Mouse (Mus musculus) lung, embryonic 16.5 days (tissue): ENCODE data around the gene Hist1h2bj. TPM values are rescaled to one million over a fixed set of nuclear protein-coding genes. Genes with fewer than 3 reads are reported as not detected.

ENCODE experiments used
- ATAC-seq: fragments of 200-750 bp; cut with Nextera tagmentation; 2 replicates; pipeline ENCODE4 v1.8.0; 2017; ENCODE audit warnings: low read depth, mild to moderate bottlenecking, moderate library complexity
- H3K27ac ChIP-seq: fragments of 300-500 bp; sonication (generic); 2 replicates; pipeline ENCODE4 v1.5.1; 2014; ENCODE audit warnings: mild to moderate bottlenecking, control low read depth, low read length
- H3K27me3 ChIP-seq: fragments of 300-500 bp; sonication (generic); 2 replicates; pipeline ENCODE4 v1.6.1; 2014; ENCODE audit warnings: low read depth, low read length, mixed read lengths; ENCODE audit not compliant: control insufficient read depth, insufficient read depth
- H3K36me3 ChIP-seq: fragments of 300-500 bp; sonication (generic); 2 replicates; pipeline ENCODE4 v1.6.1; 2014; ENCODE audit warnings: low read length; ENCODE audit not compliant: control insufficient read depth, insufficient read depth
- H3K4me1 ChIP-seq: fragments of 300-500 bp; sonication (generic); replicated peaks from 2 replicates; pipeline ENCODE4 v1.6.1; 2014; ENCODE audit warnings: low read length, mixed read lengths; ENCODE audit not compliant: control insufficient read depth, insufficient read depth
- H3K4me2 ChIP-seq: fragments of 300-500 bp; sonication (generic); 2 replicates; pipeline ENCODE4 v1.6.1; 2014; ENCODE audit warnings: low read depth, low read length, control low read depth
- H3K4me3 ChIP-seq: fragments of 300-500 bp; sonication (generic); 2 replicates; pipeline ENCODE4 v1.5.1; 2014; ENCODE audit warnings: mild to moderate bottlenecking, low read length, control low read depth
- H3K9ac ChIP-seq: fragments of 300-500 bp; sonication (generic); 2 replicates; pipeline ENCODE4 v1.6.1; 2014; ENCODE audit warnings: low read length, control low read depth
- H3K9me3 ChIP-seq: fragments of 300-500 bp; sonication (generic); 2 replicates; pipeline ENCODE4 v1.6.1; 2016; ENCODE audit warnings: low read length; ENCODE audit not compliant: control insufficient read depth
- WGBS: fragments of 180-500 bp; shearing (Covaris S2); extraction: QIAGEN DNeasy Blood & Tissue Kit; methylation state at CpG from one replicate; pipeline ENCODE4 v1.1.7; 2014; 5-methylcytosine and 5-hydroxymethylcytosine counted together
- polyA plus RNA-seq: library from polyadenylated mRNA; unstranded; fragments of >200 nt; fragmentation: Nextera tagmentation; extraction: Ambion mirVana; gene quantifications from 2 replicates; pipeline ENCODE4 v1.2.1, GENCODE M21; 2015

The Hist1h2bj gene
- polyA plus RNA-seq, 1 experiment from 2014 or later = 12.9 TPM

DNA sequence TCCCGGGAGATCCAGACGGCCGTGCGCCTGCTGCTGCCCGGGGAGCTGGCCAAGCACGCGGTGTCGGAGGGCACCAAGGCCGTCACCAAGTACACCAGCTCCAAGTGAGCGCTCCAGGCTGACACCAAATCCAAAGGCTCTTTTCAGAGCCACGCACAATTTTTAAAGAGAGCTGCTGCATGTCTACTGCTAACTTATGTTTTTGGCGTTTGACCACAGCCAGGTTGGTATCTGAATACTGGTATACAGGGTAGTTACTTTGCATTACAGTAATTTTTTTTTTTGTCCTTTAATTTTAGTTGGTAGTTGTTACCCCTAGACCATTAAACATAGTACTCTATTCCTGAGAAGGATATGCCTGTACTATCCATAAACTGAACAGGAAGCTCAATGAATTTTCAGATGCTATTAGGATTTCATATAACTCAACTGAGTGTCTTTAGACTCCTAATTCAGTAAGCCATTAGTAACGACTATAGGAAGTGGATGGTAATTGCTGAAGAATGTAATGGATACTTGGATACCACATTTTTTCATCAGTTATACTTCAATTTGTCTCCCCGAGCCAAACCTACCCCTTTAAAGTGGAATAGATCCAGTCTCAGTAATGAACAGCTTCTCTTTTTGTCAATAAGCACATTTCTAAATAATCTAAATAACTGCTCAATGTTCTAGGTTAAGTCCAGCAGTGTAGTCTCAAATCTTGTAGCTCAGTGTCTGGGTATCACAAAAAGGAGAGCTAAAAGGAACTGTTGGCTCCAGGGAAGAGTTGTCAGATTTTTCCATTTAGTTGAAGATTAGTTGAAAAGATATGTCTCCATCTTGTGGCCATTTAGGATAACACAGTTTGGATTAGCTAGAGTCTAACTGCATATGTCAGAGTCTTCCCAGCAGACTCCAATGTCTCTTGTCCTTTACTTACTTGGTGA, 753 bp downstream of the Hist1h2bj start:
- Histone ChIP-seq H3K9ac (peak overlapping the region; percentile 64), H3K27ac (peak overlapping the region; percentile 90), H3K4me2 (peak overlapping the region; percentile 60), H3K27me3 (no peaks in the 10 kb centered on the region), H3K9me3 (no peaks in the 10 kb centered on the region), H3K4me3 (peak overlapping the region; percentile 47), H3K4me1 (peaks cover 19% of the 10 kb centered on the region), H3K36me3 (no peaks in the 10 kb centered on the region)
- WGBS = under 1% methylated on average over 9 of the region's 14 CpGs
- peak; percentile 7 for ATAC-seq

DNA sequence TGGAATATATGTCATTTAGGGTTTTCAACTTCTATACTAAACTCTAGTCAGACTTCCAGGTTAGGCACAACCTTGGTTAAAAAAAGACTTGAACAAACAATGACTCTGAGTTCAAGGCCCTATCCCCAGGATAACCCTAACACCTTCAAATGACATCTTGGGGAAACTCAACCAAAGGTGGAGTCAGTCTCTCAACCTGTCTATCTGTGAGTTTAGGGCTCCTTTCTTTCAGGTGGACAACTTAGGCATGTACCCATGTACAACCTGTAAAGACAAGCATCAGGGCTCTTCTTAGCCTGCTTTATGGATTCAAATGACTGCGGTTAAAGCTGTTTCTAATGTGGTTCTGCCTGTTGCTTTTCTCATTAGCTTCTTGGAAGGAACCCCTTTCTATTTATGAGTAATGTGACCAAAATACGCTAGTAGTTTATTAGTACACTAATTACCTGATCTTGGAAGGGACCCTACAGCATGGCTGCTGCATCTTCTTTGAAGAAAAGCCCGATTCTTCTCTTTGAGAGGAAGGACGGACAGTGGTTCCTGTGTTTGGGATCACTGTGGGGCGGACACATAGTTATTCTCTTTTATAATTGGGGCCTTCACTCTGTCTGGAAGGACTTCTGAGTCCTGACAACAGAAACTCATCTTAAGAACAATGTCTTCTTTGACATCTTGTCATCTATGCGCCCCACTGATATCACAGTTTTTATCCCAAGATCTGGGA, 1.6 kb downstream of the Hist1h2bj start:
- Histone ChIP-seq H3K4me2 (peak overlapping the region; percentile 60), H3K9ac (peak overlapping the region; percentile 35; the same call in 1 of the 2 replicates), H3K27me3 (no peaks in the 10 kb centered on the region), H3K4me1 (peaks cover 20% of the 10 kb centered on the region), H3K4me3 (peak overlapping the region; percentile 47), H3K27ac (no peak overlapping the region; the same call in 1 of the 2 replicates), H3K36me3 (no peaks in the 10 kb centered on the region), H3K9me3 (no peaks in the 10 kb centered on the region)
- no peak for ATAC-seq
- WGBS = 85% methylated on average over 6 of the region's 6 CpGs

DNA sequence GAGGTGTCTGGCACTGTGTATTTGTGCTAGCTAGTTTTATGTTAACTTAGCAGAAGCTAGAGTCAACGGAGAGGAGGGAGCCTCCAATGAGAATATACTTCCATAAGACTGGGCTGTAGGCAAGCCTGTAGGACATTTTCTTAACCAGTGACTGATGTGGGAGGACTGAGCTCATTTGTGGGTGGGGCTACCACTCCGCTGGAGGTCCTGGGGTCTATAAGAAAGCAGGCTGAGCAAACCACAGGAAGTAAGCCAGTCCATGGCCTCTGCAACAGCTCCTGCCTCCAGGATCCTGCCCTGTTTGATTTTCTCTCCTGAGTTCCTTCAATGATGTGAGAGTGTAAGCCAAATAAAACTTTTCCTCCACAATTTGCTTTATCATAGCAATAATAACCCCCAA, 2.3 kb downstream of the Hist1h2bj start:
- no peak overlapping the region for H3K4me3 ChIP-seq
- WGBS = 50% methylated on average over 2 of the region's 2 CpGs

DNA sequence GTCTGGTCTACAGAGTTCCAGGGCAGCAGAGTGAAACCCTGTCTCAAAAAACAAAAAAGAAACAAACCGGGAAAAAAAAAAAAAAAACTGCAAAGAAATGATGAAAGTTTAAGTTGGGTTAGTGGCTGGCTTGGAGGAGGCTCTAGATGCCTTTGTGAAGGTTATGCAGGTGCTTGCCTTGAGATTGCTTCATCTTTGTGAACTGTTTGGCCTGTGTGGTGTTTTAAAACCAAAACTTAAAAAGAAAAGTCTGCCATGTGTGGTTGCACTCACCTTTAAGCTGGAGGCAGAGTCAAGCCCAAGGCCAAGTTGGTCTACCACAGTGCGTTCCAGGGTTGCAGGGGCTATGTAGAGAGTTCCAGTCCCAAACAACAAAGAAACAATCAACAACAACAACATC, 6.0 kb downstream of the Hist1h2bj start:
- no peaks in the 10 kb centered on the region for H3K36me3 ChIP-seq
- H3K9ac ChIP-seq = no peak overlapping the region
- H3K9me3 ChIP-seq = no peaks in the 10 kb centered on the region
- no peaks in the 10 kb centered on the region for H3K27me3 ChIP-seq
- no peak overlapping the region for H3K4me3 ChIP-seq
- WGBS = 71% methylated on average over 2 of the region's 2 CpGs
- peaks cover 8% of the 10 kb centered on the region; the same call in 1 of the 2 replicates for H3K4me1 ChIP-seq
- no peak overlapping the region for H3K4me2 ChIP-seq
- no peak for ATAC-seq
- no peak overlapping the region for H3K27ac ChIP-seq

More for the DNA sequence above, 2.3 kb downstream of the Hist1h2bj start:
- H3K9ac ChIP-seq = no peak overlapping the region
- no peak for ATAC-seq
- no peaks in the 10 kb centered on the region for H3K9me3 ChIP-seq
- no peak overlapping the region for H3K4me2 ChIP-seq
- H3K27me3 ChIP-seq = no peaks in the 10 kb centered on the region
- H3K4me1 ChIP-seq = peaks cover 18% of the 10 kb centered on the region
- H3K27ac ChIP-seq = no peak overlapping the region
- no peaks in the 10 kb centered on the region for H3K36me3 ChIP-seq

DNA sequence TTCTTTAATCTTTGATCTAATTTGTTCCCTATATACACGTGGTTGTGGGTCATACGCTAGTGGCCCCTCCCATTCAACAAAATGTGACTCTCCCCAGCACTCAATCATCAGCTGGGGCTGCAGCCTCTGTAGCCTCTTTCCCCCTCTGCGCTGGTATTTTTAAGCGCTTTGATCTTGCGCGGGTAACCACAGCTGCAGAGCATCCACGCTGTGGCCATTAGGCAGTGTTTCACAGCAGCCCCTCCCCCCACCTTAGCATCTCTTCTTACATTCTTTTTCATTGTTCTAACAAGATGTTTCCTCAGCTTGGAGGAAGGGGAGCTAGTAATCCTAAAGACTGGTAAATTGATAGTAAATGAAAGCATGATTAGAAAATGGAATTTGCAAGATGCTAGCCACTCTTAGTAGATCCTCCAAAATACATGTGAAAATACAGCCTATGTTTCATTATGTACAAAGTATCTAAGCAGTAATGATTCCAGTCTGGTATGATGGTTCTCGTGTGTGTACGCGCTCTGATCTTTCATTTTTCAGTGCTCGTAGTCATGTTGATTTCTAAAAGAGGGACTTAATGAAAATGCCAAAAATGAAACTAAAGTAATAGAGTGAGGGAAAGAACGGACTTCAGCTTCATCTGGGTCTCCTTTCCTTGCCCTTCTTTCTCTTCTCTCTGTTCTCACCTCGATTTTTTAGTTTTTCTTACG, 6.9 kb downstream of the Hist1h2bj start:
- peak overlapping the region; percentile 58 for H3K27ac ChIP-seq
- peak overlapping the region; percentile 53 for H3K9ac ChIP-seq
- H3K36me3 ChIP-seq = no peaks in the 10 kb centered on the region
- peaks cover 3% of the 10 kb centered on the region; the same call in 1 of the 2 replicates for H3K4me1 ChIP-seq
- H3K4me3 ChIP-seq = peak overlapping the region; percentile 65
- ATAC-seq = peak; percentile 36
- H3K9me3 ChIP-seq = no peaks in the 10 kb centered on the region
- peak overlapping the region; percentile 76 for H3K4me2 ChIP-seq
- no peaks in the 10 kb centered on the region for H3K27me3 ChIP-seq
- 1% methylated on average over 14 of the region's 14 CpGs for WGBS

DNA sequence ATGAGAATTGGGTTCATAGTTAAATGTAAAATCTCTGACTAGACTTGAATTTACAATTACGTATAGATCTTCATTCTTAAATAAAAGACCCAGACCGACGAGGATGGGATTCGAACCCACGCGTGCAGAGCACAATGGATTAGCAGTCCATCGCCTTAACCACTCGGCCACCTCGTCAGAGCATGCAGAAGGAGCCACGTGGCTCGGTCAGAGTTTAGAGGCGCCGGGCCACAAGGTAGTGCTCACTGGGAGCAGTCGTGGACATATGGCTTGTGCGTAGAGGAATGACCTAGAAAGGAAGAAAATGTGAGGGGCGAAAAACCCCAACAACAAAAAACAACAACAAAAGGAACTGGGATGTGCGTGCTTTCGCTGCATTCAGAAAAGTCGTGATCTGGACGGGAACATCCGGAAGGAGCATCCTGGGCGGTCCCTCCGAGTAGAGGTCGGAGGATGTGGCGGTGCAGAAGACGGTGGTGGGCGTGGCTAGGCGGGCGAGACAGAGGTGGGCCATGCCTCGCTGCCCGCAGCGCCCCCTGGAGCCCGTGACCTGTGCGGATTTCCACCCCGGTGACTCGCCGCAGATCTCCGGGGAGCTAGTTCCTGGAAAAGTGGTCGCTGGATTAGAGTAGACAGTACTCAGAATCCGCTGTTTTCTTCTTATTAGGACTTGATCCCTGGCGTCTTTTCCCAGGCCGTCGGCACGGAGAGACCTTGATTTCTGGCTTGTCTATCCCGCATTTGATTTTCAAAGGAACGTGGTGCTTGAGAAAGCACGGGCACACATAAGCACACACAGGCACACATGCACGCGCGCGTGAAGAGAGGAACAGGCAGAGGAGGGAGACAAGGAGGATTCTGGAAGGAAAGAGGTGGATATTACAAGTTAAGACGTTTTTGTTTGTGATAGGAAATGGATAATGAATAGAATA, 7.8 kb downstream of the Hist1h2bj start:
- Histone ChIP-seq H3K27ac (peak overlapping the region; percentile 87), H3K4me1 (peaks cover 3% of the 10 kb centered on the region; the same call in 1 of the 2 replicates), H3K9ac (peak overlapping the region; percentile 73), H3K9me3 (no peaks in the 10 kb centered on the region), H3K4me3 (peak overlapping the region; percentile 65), H3K36me3 (no peaks in the 10 kb centered on the region), H3K27me3 (no peaks in the 10 kb centered on the region), H3K4me2 (peak overlapping the region; percentile 76)
- peak; percentile 97 for ATAC-seq
- under 1% methylated on average over 52 of the region's 52 CpGs for WGBS

DNA sequence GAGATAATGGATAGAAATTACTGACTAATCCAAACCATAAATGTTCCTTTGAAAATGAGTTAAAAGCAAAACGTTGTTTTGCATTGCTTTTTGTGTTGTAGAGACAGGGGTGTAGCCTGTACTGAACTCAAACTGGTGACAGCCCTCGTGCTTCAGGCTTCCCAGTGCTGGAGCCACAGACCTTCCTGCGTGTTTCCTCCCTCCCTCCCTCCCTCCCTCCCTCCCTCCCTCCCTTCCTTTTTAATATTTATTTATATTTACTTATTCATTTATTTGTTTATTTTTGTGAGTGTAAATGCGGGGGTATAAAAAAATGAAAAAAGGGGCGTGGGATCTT, 8.5 kb downstream of the Hist1h2bj start:
- WGBS = 7% methylated on average over 5 of the region's 5 CpGs
- ATAC-seq = no peak
- Histone ChIP-seq H3K4me3 (peak overlapping the region; percentile 65), H3K9ac (peak overlapping the region; percentile 73; the same call in 1 of the 2 replicates), H3K9me3 (no peaks in the 10 kb centered on the region), H3K4me1 (peaks cover 3% of the 10 kb centered on the region; the same call in 1 of the 2 replicates), H3K36me3 (no peaks in the 10 kb centered on the region), H3K27me3 (no peaks in the 10 kb centered on the region), H3K27ac (no peak overlapping the region; the same call in 1 of the 2 replicates), H3K4me2 (peak overlapping the region; percentile 76)

DNA sequence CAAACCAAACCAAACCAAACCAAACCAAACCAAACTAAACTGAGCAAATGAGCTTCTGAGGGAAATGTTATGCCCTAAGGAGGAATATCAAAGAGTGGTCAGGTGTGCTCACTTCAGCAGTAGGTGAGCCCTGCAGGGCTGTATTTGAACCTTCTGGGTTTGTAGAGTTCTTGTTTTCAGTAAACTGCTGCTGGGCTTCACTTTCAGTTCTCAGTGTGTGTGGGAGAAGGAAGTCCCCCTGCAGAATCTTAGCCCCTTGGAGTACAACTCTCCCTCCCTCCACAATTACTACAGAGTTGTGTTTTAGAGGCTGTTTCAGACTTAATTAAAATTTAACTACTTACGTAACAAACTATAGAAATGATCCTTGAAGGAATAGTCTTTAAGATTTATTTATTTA, 10.7 kb downstream of the Hist1h2bj start:
- Histone ChIP-seq H3K27me3 (no peaks in the 10 kb centered on the region), H3K4me1 (peaks cover 3% of the 10 kb centered on the region; the same call in 1 of the 2 replicates), H3K36me3 (no peaks in the 10 kb centered on the region), H3K4me2 (no peak overlapping the region), H3K27ac (no peak overlapping the region), H3K9ac (no peak overlapping the region), H3K4me3 (no peak overlapping the region), H3K9me3 (no peaks in the 10 kb centered on the region)
- WGBS = 98% methylated on average over 1 of the region's 1 CpGs
- ATAC-seq = no peak
